Mouse (Mus musculus) spleen, adult 18-20 months (tissue): Measurements from ENCODE around the gene Chp1.
"Not testable (repeated sequence)": the region's sequence is repeated elsewhere in the genome, so short reads cannot be mapped to it uniquely, and the experiment has no call there.

ENCODE experiments used
- DNase-seq, 2 experiments: peaks; one replicate each; pipeline ENCODE4 v3.0.0; 2022; ENCODE audit warnings: mixed read lengths in 2 of 2

Gene Chp1

DNA sequence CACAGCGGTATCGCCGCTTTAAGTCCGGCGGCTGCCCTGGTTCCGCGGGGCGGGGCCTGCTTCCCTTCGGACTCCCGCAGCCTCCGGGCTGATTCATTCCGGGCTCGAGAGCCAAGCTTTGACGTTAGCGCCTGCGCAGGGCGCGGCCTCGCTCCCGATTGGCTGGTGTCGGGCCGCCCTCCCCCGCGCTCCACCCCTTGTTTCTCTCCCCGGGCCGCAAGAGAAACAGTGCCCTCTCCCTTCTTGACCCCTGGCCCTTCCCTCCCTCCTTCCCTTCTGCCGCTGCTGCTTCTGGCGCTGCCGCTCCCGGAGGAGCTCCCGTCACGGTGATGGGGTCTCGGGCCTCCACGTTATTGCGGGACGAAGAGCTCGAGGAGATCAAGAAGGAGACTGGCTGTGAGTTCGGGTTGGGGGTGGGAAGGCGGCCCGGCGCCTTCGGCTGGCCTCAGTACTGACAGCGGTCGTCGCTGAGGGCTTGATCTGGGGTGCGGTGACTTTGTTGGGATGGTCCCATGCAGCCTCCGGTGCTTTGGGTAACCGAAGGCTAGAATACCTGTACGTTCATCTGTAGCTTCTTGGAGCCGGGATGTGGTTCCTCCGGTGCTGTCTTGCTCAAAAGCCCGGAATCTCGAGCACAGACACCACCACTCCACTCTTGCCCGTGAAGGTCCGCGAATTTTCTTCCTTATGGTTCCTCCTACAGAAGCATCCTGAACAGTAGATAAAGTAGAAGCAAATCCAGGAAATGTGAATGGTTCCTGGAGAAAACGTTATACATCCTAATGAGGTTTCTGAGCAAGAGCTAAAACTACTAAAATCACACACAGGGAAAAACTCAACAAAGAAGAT is at the start of gene Chp1, which contains the start of gene Exd1:
TSS of gene Chp1 (plus strand) at position 176 of the 849 bp plus-strand sequence.
TSS of gene Exd1 (minus strand) at position 106 of the 849 bp plus-strand sequence.
- DNase-seq, result peak; percentile 96 to 97

- no peak for DNase-seq
These were observed 48.6 kb upstream of the Chp1 start for GRCm38 (mm10) chr2:119498859-119499258.

DNA sequence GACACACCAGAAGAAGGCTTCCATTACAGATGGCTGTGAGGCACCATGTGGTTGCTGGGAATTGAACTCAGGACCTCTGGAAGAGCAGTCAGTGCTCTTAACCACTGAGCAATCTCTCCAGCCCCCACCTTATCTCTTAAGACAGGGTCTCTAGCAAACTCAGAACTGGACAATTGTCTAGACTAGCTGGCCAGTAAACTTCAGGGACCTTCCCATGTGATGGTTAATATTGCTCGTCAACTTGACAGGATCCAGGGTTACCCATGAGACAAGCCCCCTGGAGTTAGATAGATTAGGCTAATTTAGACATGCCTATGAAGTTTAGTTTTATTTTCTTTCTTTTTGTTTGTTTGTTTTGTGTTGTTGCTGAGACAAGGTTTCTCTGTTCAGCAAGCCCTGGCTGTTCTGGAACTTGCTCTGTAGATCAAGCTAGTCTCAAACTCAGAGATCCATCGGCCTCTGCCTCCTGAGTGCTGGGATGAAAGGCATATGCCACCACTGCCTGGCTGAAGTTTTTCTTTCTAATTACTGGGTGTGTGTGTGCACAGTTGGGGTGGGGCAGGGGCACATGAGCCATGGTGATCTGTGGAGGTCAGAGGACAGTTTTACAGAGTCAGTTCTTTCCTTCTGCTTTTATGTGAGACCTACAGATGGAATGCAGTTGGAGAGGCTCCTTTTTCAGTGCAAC is 46.4 kb upstream of the Chp1 start:
- no peak for DNase-seq

DNA sequence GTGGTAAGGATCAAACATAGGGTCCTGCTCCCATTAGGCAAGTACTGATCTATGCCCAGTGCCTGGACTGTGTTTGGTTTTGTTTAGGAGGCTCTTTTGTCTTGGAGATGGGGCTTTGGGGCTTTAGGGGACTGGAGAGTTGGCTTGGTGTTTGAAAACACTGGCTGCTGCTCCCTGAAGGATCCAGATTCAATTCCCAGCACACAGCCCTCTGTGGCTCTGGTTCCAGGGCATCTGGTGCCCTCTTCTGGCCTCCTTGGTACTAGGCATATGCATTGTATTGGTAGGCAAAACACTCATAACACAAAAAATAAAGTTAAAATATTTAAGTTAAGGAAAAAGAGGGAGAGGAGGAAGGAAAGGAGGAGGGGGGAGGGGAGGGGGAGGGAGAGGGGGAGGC is 40.4 kb upstream of the Chp1 start:
- peak in 1 of 2 experiments; percentile 3 for DNase-seq

GRCm38 (mm10) chr2:119508518-119508917 is 39.0 kb upstream of the Chp1 start:
- DNase-seq, result not testable (repeated sequence)

DNA sequence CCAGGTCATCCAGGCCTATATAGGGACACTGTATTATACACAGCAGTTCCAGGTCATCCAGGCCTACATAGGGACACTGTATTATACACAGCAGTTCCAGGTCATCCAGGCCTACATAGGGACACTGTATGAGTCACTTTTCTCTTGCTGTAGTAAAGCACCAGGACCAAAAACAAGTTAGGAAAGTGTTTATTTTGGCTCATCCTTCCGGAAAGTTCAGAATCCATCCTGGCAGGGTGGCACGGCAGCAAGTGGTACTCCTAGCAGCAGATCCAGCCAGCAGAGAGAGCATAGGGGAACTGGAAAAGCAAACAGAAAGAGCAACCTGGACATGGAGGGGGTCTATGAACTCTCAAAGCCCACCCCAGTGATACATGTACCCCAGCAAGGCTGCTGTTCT is 36.6 kb upstream of the Chp1 start:
- DNase-seq, result no peak

DNA sequence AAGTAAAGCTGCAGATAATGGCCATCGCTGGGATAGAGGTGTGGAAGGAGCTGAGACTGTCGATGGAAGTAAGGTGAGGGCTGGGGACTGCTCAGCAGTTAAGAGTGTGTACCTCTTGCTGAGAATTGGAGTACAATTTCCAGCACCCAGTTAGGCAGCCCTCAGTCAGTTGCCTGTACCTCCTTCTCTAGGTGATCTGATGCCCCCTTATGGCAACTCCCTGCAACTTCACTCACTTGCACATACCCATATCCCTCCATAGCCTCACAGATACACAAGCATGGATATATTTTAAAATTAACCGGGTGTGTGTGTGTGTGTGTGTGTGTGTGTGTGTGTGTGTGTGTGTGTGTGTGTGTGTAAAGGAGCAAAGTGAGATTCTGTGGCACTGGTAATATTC is 35.2 kb upstream of the Chp1 start:
- no peak for DNase-seq

- DNase-seq, result no peak
These were observed 33.4 kb upstream of the Chp1 start for GRCm38 (mm10) chr2:119514026-119514522.

GRCm38 (mm10) chr2:119516811-119517210 is 30.7 kb upstream of the Chp1 start:
- DNase-seq, result no peak

GRCm38 (mm10) chr2:119520550-119520949 is 26.9 kb upstream of the Chp1 start:
- no peak for DNase-seq

DNA sequence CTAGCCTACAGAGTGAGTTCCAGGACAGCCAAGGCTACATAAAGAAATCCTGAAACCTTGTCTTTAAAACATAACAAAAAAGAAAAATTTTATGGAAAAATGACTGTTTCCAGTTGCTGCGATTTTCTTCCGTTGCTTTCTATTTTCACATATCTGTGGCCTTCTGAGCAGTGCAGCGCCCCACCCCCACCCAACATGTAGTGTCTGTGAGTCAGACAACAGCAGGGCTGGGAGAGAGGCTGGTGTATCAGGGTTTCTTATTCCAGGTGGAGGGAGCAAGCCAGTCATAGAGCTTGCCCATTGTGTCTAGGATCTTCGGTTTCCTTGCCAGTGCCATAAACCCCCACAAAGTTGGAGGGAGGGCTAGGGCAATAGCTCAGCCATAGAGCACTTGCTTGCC is 23.7 kb upstream of the Chp1 start:
- no peak for DNase-seq

DNA sequence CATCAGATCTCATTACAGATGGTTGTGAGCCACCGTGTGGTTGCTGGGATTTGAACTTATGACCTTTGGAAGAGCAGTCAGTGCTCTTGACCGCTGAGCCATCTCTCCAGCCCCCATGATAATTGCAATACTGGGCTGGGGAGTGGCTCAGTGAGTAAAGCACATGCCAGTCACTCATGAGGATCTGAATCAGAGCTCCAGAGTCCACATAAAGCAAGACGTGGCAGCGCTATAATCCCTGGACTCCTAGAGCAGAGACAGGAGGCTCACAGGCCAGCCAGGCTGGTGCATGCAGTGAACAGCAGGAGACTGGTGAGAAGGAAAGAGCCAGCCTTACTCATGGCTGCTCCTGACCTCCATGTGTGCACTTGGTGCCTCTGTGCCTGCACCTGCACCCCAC is 22.1 kb upstream of the Chp1 start:
- no peak for DNase-seq

DNA sequence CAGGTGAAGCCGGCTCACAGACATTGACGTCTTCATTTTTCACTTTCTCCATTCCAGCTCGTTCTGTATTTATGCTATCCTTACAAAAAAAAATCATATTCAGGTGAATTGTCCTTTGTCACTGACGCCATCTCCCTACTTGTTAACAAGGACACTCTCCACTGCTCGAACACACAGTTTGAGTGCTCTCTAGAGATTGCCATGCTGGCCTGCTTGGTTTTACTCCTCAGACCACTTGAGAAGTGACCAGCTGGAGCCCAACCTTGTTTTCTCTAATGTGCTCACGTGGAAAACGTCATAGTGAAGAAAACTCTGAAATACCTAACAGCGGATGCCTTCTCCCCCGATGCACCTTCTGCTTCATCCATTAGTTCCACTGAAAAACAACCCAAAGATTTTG is 8.7 kb upstream of the Chp1 start:
- DNase-seq, result no peak

DNA sequence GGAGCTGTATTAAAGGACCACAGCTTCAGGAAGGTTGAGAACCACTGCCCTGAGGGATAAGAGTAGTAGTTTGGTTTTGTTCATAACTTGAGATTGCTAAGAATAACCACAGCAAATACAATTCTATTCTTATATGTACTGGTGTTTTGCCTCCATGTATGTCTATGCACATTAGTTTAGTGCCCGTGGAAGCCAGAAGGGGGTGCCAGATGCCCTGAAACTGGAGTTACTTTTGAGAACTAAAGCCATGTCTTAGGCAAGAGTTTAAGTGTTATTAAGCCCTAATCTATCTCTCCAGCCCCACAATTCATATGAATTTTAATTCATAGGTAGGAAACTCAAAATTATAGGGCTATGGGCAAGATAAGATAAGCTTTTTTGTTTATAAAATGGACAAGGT is 5.4 kb upstream of the Chp1 start:
- DNase-seq, result peak; percentile 35 to 66

DNA sequence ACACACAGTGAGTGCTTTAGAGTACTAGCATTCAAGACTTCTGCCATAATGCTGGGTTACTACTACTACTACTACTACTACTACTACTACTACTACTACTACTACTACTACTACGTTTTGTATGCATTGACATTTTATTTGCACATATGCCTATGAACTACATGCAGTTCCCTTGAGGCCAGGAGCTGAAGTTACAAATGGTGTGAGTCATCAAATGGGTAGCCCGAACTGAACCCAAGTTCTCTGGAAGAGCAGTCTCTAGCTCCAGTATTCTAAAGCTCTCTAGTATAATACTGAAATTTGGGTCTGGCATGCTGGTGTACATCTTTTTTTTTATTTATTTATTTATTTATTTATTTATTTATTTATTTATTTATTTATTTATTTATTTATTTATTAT is 3.8 kb upstream of the Chp1 start:
- no peak for DNase-seq

DNA sequence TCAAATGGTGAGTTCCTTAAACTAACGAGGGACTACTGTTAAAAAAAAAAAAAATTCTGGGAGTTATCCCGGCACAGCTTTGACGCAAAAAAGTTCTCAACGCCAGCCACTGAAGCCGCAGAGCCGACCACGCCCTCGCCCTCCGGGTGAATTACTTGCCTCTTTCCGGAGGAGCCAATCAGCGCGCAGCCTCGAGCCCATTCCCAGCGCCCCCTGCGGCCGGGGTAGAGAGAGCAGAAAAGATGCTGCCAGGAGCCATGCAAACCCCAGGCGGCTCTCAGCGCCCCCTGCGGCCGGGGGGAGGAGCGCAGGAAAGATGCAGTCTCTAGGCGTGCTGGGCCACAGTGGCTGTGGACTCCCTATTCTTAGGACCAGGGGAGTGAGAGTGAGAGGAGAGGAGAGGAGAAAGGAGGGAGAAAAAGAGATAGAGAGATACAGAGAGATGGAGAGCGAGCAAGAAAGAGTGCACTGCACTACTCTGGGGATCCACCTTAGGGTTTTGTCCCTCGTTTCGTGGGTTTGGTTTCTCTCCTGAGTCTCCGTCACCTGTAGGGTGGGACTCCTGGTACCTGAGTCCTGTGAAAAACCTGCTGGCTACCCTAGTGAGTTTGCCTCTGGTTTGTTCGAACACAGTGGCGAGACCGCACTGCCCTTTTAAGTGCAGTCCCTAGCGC is 512 bp upstream of the Chp1 start:
- peak; percentile 70 to 77 for DNase-seq

GRCm38 (mm10) chr2:119548371-119548660 is 819 bp downstream of the Chp1 start:
- no peak for DNase-seq

GRCm38 (mm10) chr2:119548691-119549090 is 1.2 kb downstream of the Chp1 start:
- DNase-seq, result no peak

DNA sequence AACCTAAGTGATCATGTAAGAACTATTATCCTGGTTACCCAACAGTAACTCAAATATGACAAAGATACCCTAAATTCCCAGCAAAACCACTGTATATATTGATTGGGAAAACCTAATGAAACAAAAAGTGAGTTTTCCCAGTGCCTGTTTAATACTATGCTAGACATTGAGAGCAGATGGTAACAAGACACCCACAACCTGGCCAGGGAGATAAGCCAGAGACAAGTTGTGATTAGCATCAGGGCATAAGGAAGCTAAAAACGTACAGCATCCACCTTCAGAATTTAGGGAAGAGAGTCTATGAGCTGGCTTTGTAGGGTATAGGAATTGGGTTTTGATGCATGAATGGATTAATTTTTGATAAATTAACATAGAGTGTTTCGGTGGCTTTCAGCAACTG is 2.2 kb downstream of the Chp1 start:
- DNase-seq, result no peak

GRCm38 (mm10) chr2:119558039-119558438 is 10.5 kb downstream of the Chp1 start:
- no peak for DNase-seq

- DNase-seq, result peak; percentile 8 to 21
These were observed 11.3 kb downstream of the Chp1 start for GRCm38 (mm10) chr2:119558737-119559340.

DNA sequence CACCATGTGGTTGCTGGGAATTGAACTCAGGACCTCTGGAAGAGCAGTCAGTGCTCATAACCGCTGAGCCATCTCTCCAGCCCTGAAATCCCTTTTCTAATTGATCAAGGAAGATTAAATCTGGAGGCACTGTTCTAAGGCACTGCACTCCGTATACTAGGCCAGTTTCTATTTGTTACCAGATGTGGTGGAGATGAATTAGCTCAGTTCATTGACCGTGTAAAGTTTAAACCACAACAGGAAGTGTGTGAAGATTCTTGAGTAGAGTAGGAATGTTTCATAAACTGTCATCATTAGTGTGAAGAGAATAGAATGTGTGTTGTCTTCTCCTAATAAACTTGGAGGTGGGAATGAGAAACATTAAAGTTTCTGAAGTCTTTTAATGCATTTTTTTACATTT is 14.3 kb downstream of the Chp1 start:
- no peak for DNase-seq

- no peak for DNase-seq
These were observed 17.8 kb downstream of the Chp1 start for GRCm38 (mm10) chr2:119565284-119565683.
